Mouse (Mus musculus) hindbrain, embryonic 16.5 days (tissue): ENCODE data around the gene Saysd1. TPM values are rescaled to one million over a fixed set of nuclear protein-coding genes. Genes with fewer than 3 reads are reported as not detected.
A peak's percentile ranks its signal among the peaks of the same experiment; 100 is the strongest.

Source experiments
- ATAC-seq: fragments of 200-750 bp; cut with Nextera tagmentation; 2 replicates; pipeline ENCODE4 v1.8.0; 2017; ENCODE audit warnings: moderate TSS enrichment, moderate library complexity
- H3K27ac ChIP-seq: fragments of 300-500 bp; sonication (generic); 2 replicates; pipeline ENCODE4 v1.5.1; 2014; ENCODE audit warnings: low read depth, mild to moderate bottlenecking, control low read depth, low read length, moderate library complexity
- H3K27me3 ChIP-seq: fragments of 300-500 bp; sonication (generic); replicated peaks from 2 replicates; pipeline ENCODE4 v1.6.1; 2014; ENCODE audit warnings: low read length; ENCODE audit not compliant: control insufficient read depth, insufficient read depth
- H3K36me3 ChIP-seq: fragments of 300-500 bp; sonication (generic); 2 replicates; pipeline ENCODE4 v1.6.1; 2014; ENCODE audit warnings: mild to moderate bottlenecking, low read length, moderate library complexity, mixed read lengths; ENCODE audit not compliant: control insufficient read depth, insufficient read depth
- H3K4me1 ChIP-seq: fragments of 300-500 bp; sonication (generic); 2 replicates; pipeline ENCODE4 v1.6.1; 2014; ENCODE audit warnings: low read depth, low read length; ENCODE audit not compliant: control insufficient read depth, insufficient read depth
- H3K4me2 ChIP-seq: fragments of 300-500 bp; sonication (generic); 2 replicates; pipeline ENCODE4 v1.6.1; 2014; ENCODE audit warnings: mild to moderate bottlenecking, low read length, control low read depth, moderate library complexity
- H3K4me3 ChIP-seq: fragments of 300-500 bp; sonication (generic); 2 replicates; pipeline ENCODE4 v1.5.1; 2014; ENCODE audit warnings: mild to moderate bottlenecking, low read length, control low read depth, moderate library complexity
- H3K9ac ChIP-seq: fragments of 300-500 bp; sonication (generic); 2 replicates; pipeline ENCODE4 v1.6.1; 2014; ENCODE audit warnings: low read depth, mild to moderate bottlenecking, control low read depth, low read length, moderate library complexity
- H3K9me3 ChIP-seq: fragments of 300-500 bp; sonication (generic); 2 replicates; pipeline ENCODE4 v1.6.1; 2014; ENCODE audit warnings: mild to moderate bottlenecking, low read length, moderate library complexity; ENCODE audit not compliant: control insufficient read depth
- WGBS: fragments of 180-500 bp; shearing (Covaris S2); extraction: QIAGEN DNeasy Blood & Tissue Kit; methylation state at CpG from one replicate; pipeline ENCODE4 v1.1.7; 2014; 5-methylcytosine and 5-hydroxymethylcytosine counted together
- polyA plus RNA-seq: library from polyadenylated mRNA; unstranded; fragments of >200 nt; fragmentation: Nextera tagmentation; extraction: Ambion mirVana; gene quantifications from 2 replicates; pipeline ENCODE4 v1.2.1, GENCODE M21; 2015

Gene Saysd1
- polyA plus RNA-seq, 1 experiment from 2014 or later: 12.1 TPM

GRCm38 (mm10) chr14:20075544-20075943 lies 62.8 kb downstream of the Saysd1 start:
- Histone ChIP-seq H3K4me2 (no peak overlapping the region), H3K27me3 (no peaks in the 10 kb centered on the region), H3K27ac (no peak overlapping the region), H3K9me3 (no peaks in the 10 kb centered on the region), H3K9ac (no peak overlapping the region), H3K4me3 (no peak overlapping the region), H3K36me3 (peaks cover 2% of the 10 kb centered on the region; the same call in 1 of the 2 replicates), H3K4me1 (no peaks in the 10 kb centered on the region)
- ATAC-seq: no peak
- WGBS: 93% methylated on average over 7 of the region's 7 CpGs

GRCm38 (mm10) chr14:20074759-20075158 lies 63.6 kb downstream of the Saysd1 start:
- H3K4me2 ChIP-seq: no peak overlapping the region
- no peak overlapping the region for H3K4me3 ChIP-seq
- H3K27me3 ChIP-seq: no peaks in the 10 kb centered on the region
- no peaks in the 10 kb centered on the region for H3K36me3 ChIP-seq
- ATAC-seq: no peak
- H3K4me1 ChIP-seq: no peaks in the 10 kb centered on the region
- H3K27ac ChIP-seq: no peak overlapping the region
- 82% methylated on average over 1 of the region's 1 CpGs for WGBS
- H3K9me3 ChIP-seq: no peaks in the 10 kb centered on the region
- H3K9ac ChIP-seq: no peak overlapping the region

- peak; percentile 82; the same call in 1 of the 2 replicates for ATAC-seq
Observed at GRCm38 (mm10) chr14:20070629-20071028, 67.7 kb downstream of the Saysd1 start.

GRCm38 (mm10) chr14:20068365-20068764 lies 70.0 kb downstream of the Saysd1 start:
- Histone ChIP-seq H3K27me3 (no peaks in the 10 kb centered on the region), H3K4me3 (no peak overlapping the region), H3K36me3 (no peaks in the 10 kb centered on the region), H3K9me3 (no peaks in the 10 kb centered on the region), H3K4me1 (no peaks in the 10 kb centered on the region; the same call in 1 of the 2 replicates), H3K4me2 (no peak overlapping the region), H3K9ac (no peak overlapping the region), H3K27ac (no peak overlapping the region)
- ATAC-seq: no peak
- 89% methylated on average over 2 of the region's 2 CpGs for WGBS

More at GRCm38 (mm10) chr14:20070629-20071028, 67.7 kb downstream of the Saysd1 start:
- H3K4me2 ChIP-seq: no peak overlapping the region
- no peak overlapping the region for H3K9ac ChIP-seq
- no peaks in the 10 kb centered on the region; the same call in 1 of the 2 replicates for H3K4me1 ChIP-seq
- no peak overlapping the region for H3K27ac ChIP-seq
- no peaks in the 10 kb centered on the region for H3K27me3 ChIP-seq
- no peaks in the 10 kb centered on the region for H3K9me3 ChIP-seq
- no peaks in the 10 kb centered on the region for H3K36me3 ChIP-seq
- no peak overlapping the region for H3K4me3 ChIP-seq

GRCm38 (mm10) chr14:20067293-20068074 lies 70.8 kb downstream of the Saysd1 start:
- H3K27ac ChIP-seq: no peak overlapping the region
- no peaks in the 10 kb centered on the region for H3K27me3 ChIP-seq
- no peak overlapping the region for H3K4me3 ChIP-seq
- H3K4me1 ChIP-seq: no peaks in the 10 kb centered on the region; the same call in 1 of the 2 replicates
- WGBS: 44% methylated on average over 18 of the region's 18 CpGs
- no peak overlapping the region for H3K4me2 ChIP-seq
- peak overlapping the region; percentile 22; the same call in 1 of the 2 replicates for H3K9ac ChIP-seq
- no peaks in the 10 kb centered on the region for H3K9me3 ChIP-seq
- ATAC-seq: peak; percentile 85
- no peaks in the 10 kb centered on the region for H3K36me3 ChIP-seq

- Histone ChIP-seq H3K4me2 (no peak overlapping the region), H3K9ac (no peak overlapping the region), H3K4me1 (no peaks in the 10 kb centered on the region; the same call in 1 of the 2 replicates), H3K36me3 (no peaks in the 10 kb centered on the region), H3K9me3 (no peaks in the 10 kb centered on the region), H3K4me3 (no peak overlapping the region), H3K27me3 (no peaks in the 10 kb centered on the region), H3K27ac (no peak overlapping the region)
- no peak for ATAC-seq
Observed at GRCm38 (mm10) chr14:20064771-20065170, 73.6 kb downstream of the Saysd1 start.

- Histone ChIP-seq H3K4me3 (no peak overlapping the region), H3K9me3 (no peaks in the 10 kb centered on the region), H3K4me1 (peaks cover 9% of the 10 kb centered on the region), H3K36me3 (no peaks in the 10 kb centered on the region), H3K27ac (peak overlapping the region; percentile 80), H3K4me2 (no peak overlapping the region), H3K27me3 (no peaks in the 10 kb centered on the region), H3K9ac (no peak overlapping the region)
- ATAC-seq: peak; percentile 68
- WGBS: 24% methylated on average over 2 of the region's 2 CpGs
Observed at GRCm38 (mm10) chr14:20048481-20048835, 89.9 kb downstream of the Saysd1 start.

GRCm38 (mm10) chr14:20047814-20048480 lies 90.4 kb downstream of the Saysd1 start:
- no peak overlapping the region for H3K4me3 ChIP-seq
- peak overlapping the region; percentile 38; the same call in 1 of the 2 replicates for H3K9ac ChIP-seq
- H3K4me2 ChIP-seq: no peak overlapping the region
- ATAC-seq: peak; percentile 99
- peaks cover 9% of the 10 kb centered on the region for H3K4me1 ChIP-seq
- no peaks in the 10 kb centered on the region for H3K9me3 ChIP-seq
- peak overlapping the region; percentile 80 for H3K27ac ChIP-seq
- H3K36me3 ChIP-seq: no peaks in the 10 kb centered on the region
- WGBS: 29% methylated on average over 3 of the region's 3 CpGs
- H3K27me3 ChIP-seq: no peaks in the 10 kb centered on the region

GRCm38 (mm10) chr14:20047291-20047690 lies 91.0 kb downstream of the Saysd1 start:
- Histone ChIP-seq H3K4me3 (no peak overlapping the region), H3K9me3 (no peaks in the 10 kb centered on the region), H3K9ac (no peak overlapping the region), H3K4me1 (peaks cover 9% of the 10 kb centered on the region), H3K36me3 (no peaks in the 10 kb centered on the region), H3K27me3 (no peaks in the 10 kb centered on the region), H3K4me2 (no peak overlapping the region), H3K27ac (0 out of 2 replicates have a peak overlapping the region, but pooled peaks have one; percentile 29)
- ATAC-seq: no peak
- 63% methylated on average over 2 of the region's 2 CpGs for WGBS
